Mouse (Mus musculus) embryonic facial prominence, embryonic 11.5 days (tissue): ENCODE measurements around the gene Sh2d5. TPM values are rescaled to one million over a fixed set of nuclear protein-coding genes. Genes with fewer than 3 reads are reported as not detected.
A peak's percentile ranks its signal among the peaks of the same experiment; 100 is the strongest.

Experiments used
- ATAC-seq: fragments of 200-750 bp; cut with Nextera tagmentation; replicated peaks from 2 replicates; pipeline ENCODE4 v1.8.0; 2017; ENCODE audit warnings: low read depth; ENCODE audit not compliant: insufficient number of reproducible peaks, low FRiP score, low TSS enrichment
- DNase-seq: peaks from one replicate; pipeline ENCODE4 v3.0.0-alpha.2; 2015; ENCODE audit warnings: low spot score
- H3K27ac ChIP-seq: fragments of 300-500 bp; sonication (generic); replicated peaks from 2 replicates; pipeline ENCODE4 v1.5.1; 2014; ENCODE audit warnings: mild to moderate bottlenecking, low read depth, low read length, control low read depth
- H3K27me3 ChIP-seq: fragments of 300-500 bp; sonication (generic); 2 replicates; pipeline ENCODE4 v1.6.1; 2014; ENCODE audit warnings: mild to moderate bottlenecking, low read length, moderate library complexity, mixed read lengths; ENCODE audit not compliant: control insufficient read depth, insufficient read depth
- H3K36me3 ChIP-seq: fragments of 300-500 bp; sonication (generic); replicated peaks from 2 replicates; pipeline ENCODE4 v1.6.1; 2014; ENCODE audit warnings: low read depth, mild to moderate bottlenecking, low read length, moderate library complexity, mixed read lengths; ENCODE audit not compliant: control insufficient read depth, insufficient read depth
- H3K4me1 ChIP-seq: fragments of 300-500 bp; sonication (generic); 2 replicates; pipeline ENCODE4 v1.6.1; 2014; ENCODE audit warnings: low read length, mixed read lengths; ENCODE audit not compliant: control insufficient read depth, insufficient read depth
- H3K4me2 ChIP-seq: fragments of 300-500 bp; sonication (generic); 2 replicates; pipeline ENCODE4 v1.6.1; 2014; ENCODE audit warnings: low read depth, mild to moderate bottlenecking, control low read depth, low read length, moderate library complexity
- H3K4me3 ChIP-seq: fragments of 300-500 bp; sonication (generic); 2 replicates; pipeline ENCODE4 v1.5.1; 2014; ENCODE audit warnings: low read depth, low read length, control low read depth
- H3K9ac ChIP-seq: fragments of 300-500 bp; sonication (generic); replicated peaks from 2 replicates; pipeline ENCODE4 v1.6.1; 2014; ENCODE audit warnings: mild to moderate bottlenecking, control low read depth, low read length
- H3K9me3 ChIP-seq: fragments of 300-500 bp; sonication (generic); replicated peaks from 2 replicates; pipeline ENCODE4 v1.6.1; 2016; ENCODE audit warnings: mild to moderate bottlenecking, low read length, inconsistent platforms, mixed read lengths; ENCODE audit not compliant: control insufficient read depth
- WGBS: fragments of 180-500 bp; shearing (Covaris S2); extraction: QIAGEN DNeasy Blood & Tissue Kit; methylation state at CpG from one replicate; pipeline ENCODE4 v1.1.7; 2014; 5-methylcytosine and 5-hydroxymethylcytosine counted together
- polyA plus RNA-seq: library from polyadenylated mRNA; unstranded; fragments of >200 nt; fragmentation: Nextera tagmentation; extraction: Ambion mirVana; gene quantifications from 2 replicates; pipeline ENCODE4 v1.2.1, GENCODE M21; 2014

The Sh2d5 gene
- polyA plus RNA-seq, 1 experiment from 2014 or later = 1.2 TPM

- no peak for DNase-seq
- H3K27ac ChIP-seq = no peak overlapping the region
- no peak overlapping the region for H3K4me2 ChIP-seq
- H3K4me3 ChIP-seq = no peak overlapping the region
- H3K4me1 ChIP-seq = no peaks in the 10 kb centered on the region
- no peaks in the 10 kb centered on the region for H3K27me3 ChIP-seq
- H3K36me3 ChIP-seq = no peaks in the 10 kb centered on the region
- 87% methylated on average over 10 of the region's 10 CpGs for WGBS
- H3K9me3 ChIP-seq = no peaks in the 10 kb centered on the region
- H3K9ac ChIP-seq = no peak overlapping the region
- no peak for ATAC-seq
These were observed 17.7 kb downstream of the Sh2d5 start for GRCm38 (mm10) chr4:138267869-138268268.

GRCm38 (mm10) chr4:138272011-138272997, 22.1 kb downstream of the Sh2d5 start:
- H3K36me3 ChIP-seq = no peaks in the 10 kb centered on the region
- H3K27me3 ChIP-seq = no peaks in the 10 kb centered on the region
- H3K4me3 ChIP-seq = no peak overlapping the region
- H3K27ac ChIP-seq = no peak overlapping the region
- H3K9me3 ChIP-seq = no peaks in the 10 kb centered on the region
- WGBS = 73% methylated on average over 14 of the region's 14 CpGs
- H3K9ac ChIP-seq = no peak overlapping the region
- DNase-seq (no peak), ATAC-seq (no peak)
- H3K4me2 ChIP-seq = no peak overlapping the region
- H3K4me1 ChIP-seq = no peaks in the 10 kb centered on the region

GRCm38 (mm10) chr4:138278346-138278745, 28.1 kb downstream of the Sh2d5 start:
- no peak overlapping the region for H3K9ac ChIP-seq
- DNase-seq = no peak
- H3K36me3 ChIP-seq = no peaks in the 10 kb centered on the region
- no peaks in the 10 kb centered on the region for H3K9me3 ChIP-seq
- no peak overlapping the region for H3K27ac ChIP-seq
- H3K4me2 ChIP-seq = no peak overlapping the region
- H3K4me3 ChIP-seq = no peak overlapping the region
- 70% methylated on average over 7 of the region's 7 CpGs for WGBS
- H3K4me1 ChIP-seq = no peaks in the 10 kb centered on the region
- no peaks in the 10 kb centered on the region for H3K27me3 ChIP-seq
- ATAC-seq = no peak

GRCm38 (mm10) chr4:138282834-138283233, 32.6 kb downstream of the Sh2d5 start:
- no peaks in the 10 kb centered on the region for H3K4me1 ChIP-seq
- ATAC-seq (0 out of 2 replicates have a peak, but pooled peaks have one; percentile 58), DNase-seq (peak; percentile 84)
- no peak overlapping the region for H3K27ac ChIP-seq
- no peaks in the 10 kb centered on the region for H3K9me3 ChIP-seq
- WGBS = 25% methylated on average over 4 of the region's 4 CpGs
- no peak overlapping the region for H3K4me3 ChIP-seq
- H3K36me3 ChIP-seq = no peaks in the 10 kb centered on the region
- no peak overlapping the region for H3K4me2 ChIP-seq
- H3K27me3 ChIP-seq = no peaks in the 10 kb centered on the region
- H3K9ac ChIP-seq = no peak overlapping the region

GRCm38 (mm10) chr4:138286411-138286810, 36.2 kb downstream of the Sh2d5 start:
- no peak overlapping the region for H3K4me2 ChIP-seq
- 84% methylated on average over 12 of the region's 12 CpGs for WGBS
- no peaks in the 10 kb centered on the region for H3K9me3 ChIP-seq
- H3K4me1 ChIP-seq = no peaks in the 10 kb centered on the region
- no peak overlapping the region for H3K4me3 ChIP-seq
- ATAC-seq = no peak
- H3K27ac ChIP-seq = no peak overlapping the region
- no peaks in the 10 kb centered on the region for H3K27me3 ChIP-seq
- no peak overlapping the region for H3K9ac ChIP-seq
- no peak for DNase-seq
- no peaks in the 10 kb centered on the region for H3K36me3 ChIP-seq

GRCm38 (mm10) chr4:138288691-138289090, 38.5 kb downstream of the Sh2d5 start:
- no peaks in the 10 kb centered on the region for H3K27me3 ChIP-seq
- no peak overlapping the region for H3K4me3 ChIP-seq
- H3K9ac ChIP-seq = no peak overlapping the region
- H3K36me3 ChIP-seq = no peaks in the 10 kb centered on the region
- no peak overlapping the region for H3K4me2 ChIP-seq
- H3K9me3 ChIP-seq = no peaks in the 10 kb centered on the region
- ATAC-seq (no peak), DNase-seq (no peak)
- no peak overlapping the region for H3K27ac ChIP-seq
- no peaks in the 10 kb centered on the region for H3K4me1 ChIP-seq
- 83% methylated on average over 7 of the region's 7 CpGs for WGBS

GRCm38 (mm10) chr4:138292028-138292427, 41.8 kb downstream of the Sh2d5 start:
- Histone ChIP-seq H3K9ac (no peak overlapping the region), H3K4me1 (no peaks in the 10 kb centered on the region), H3K9me3 (no peaks in the 10 kb centered on the region), H3K27me3 (no peaks in the 10 kb centered on the region), H3K27ac (no peak overlapping the region), H3K36me3 (no peaks in the 10 kb centered on the region), H3K4me3 (no peak overlapping the region), H3K4me2 (no peak overlapping the region)
- no peak for ATAC-seq
- WGBS = 91% methylated on average over 13 of the region's 13 CpGs
- DNase-seq = no peak

- Histone ChIP-seq H3K27me3 (no peaks in the 10 kb centered on the region), H3K4me1 (no peaks in the 10 kb centered on the region), H3K36me3 (no peaks in the 10 kb centered on the region), H3K9me3 (no peaks in the 10 kb centered on the region), H3K9ac (no peak overlapping the region), H3K4me3 (no peak overlapping the region), H3K4me2 (no peak overlapping the region), H3K27ac (no peak overlapping the region)
- 81% methylated on average over 18 of the region's 18 CpGs for WGBS
- no peak for DNase-seq
- no peak for ATAC-seq
These were observed 43.2 kb downstream of the Sh2d5 start for GRCm38 (mm10) chr4:138293261-138293948.
